In the genomic region with DNA sequence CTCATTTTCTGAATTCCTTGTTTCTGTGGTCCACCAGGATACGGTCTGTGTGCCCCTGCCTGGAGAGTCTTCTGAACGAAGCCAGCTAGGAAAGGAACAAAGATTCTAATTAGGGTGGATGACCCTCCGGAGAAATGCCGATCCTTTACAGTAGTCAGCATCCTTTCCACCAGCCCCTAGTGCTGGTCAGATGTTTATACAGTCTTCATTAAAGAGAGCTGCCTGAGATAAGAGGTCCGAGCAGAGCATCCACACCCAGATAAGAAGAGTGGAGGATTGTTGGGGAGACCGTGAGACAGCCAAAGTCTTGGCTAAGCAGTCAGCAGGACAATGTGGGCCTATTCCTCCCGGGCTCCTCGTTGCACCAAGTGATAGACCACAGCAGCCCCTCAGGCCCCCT, we compare ENCODE assay signal across 24 mouse cellular contexts. TPM values are rescaled to one million over a fixed set of nuclear protein-coding genes. Genes with fewer than 3 reads are reported as not detected.
DNase-seq lines count a peak whose midpoint lies in the region; ATAC-seq and TF ChIP-seq lines count a peak whose summit lies in the region.
"Had no signal": no experiment of that assay in that cellular context is flagged by ENCODE, and none has a peak within 500 bp of the region (broad histone marks: within the 10 kb centered on the region; RNA-seq: fewer than 3 reads in every experiment).

A gene (plus strand): TSS at position 301 of the 400 bp plus-strand sequence.

- 17% methylated on average over 8 of the region's 8 CpGs for WGBS in heart, embryonic 13.5 days
- 22% methylated on average over 8 of the region's 8 CpGs for WGBS in heart, postnatal 0 days
- 26% methylated on average over 8 of the region's 8 CpGs for WGBS in heart, adult 2 months
- 49% methylated on average over 8 of the region's 8 CpGs for WGBS in liver, embryonic 12.5 days (ENCODE audit: insufficient replicate concordance)
- 45% methylated on average over 8 of the region's 8 CpGs for WGBS in liver, embryonic 16.5 days (ENCODE audit: insufficient replicate concordance)

- peaks cover 16% of the 10 kb centered on the region for H3K27me3 ChIP-seq in heart, embryonic 13.5 days (replicated peaks)
- 0 out of 2 replicates have a peak, but pooled peaks cover 5% of the 10 kb centered on the region for H3K27me3 ChIP-seq in heart, postnatal 0 days (ENCODE audit: control insufficient read depth, insufficient read depth, low read length)
- no peaks in the 10 kb centered on the region for H3K27me3 ChIP-seq in heart, adult 2 months (ENCODE audit: control insufficient read depth, insufficient read depth, low read length)
- H3K27me3 ChIP-seq in liver, embryonic 12.5 days (replicated peaks), result no peaks in the 10 kb centered on the region
- H3K27me3 ChIP-seq in liver, embryonic 16.5 days (ENCODE audit: control insufficient read depth, insufficient read depth, low read depth, low read length), result no peaks in the 10 kb centered on the region

- H3K9me3 ChIP-seq in heart, embryonic 13.5 days, result no peaks in the 10 kb centered on the region
- H3K9me3 ChIP-seq in heart, postnatal 0 days (replicated peaks; ENCODE audit: control insufficient read depth, low read length), result no peaks in the 10 kb centered on the region
- H3K9me3 ChIP-seq in liver, embryonic 12.5 days (replicated peaks), result no peaks in the 10 kb centered on the region
- H3K9me3 ChIP-seq in liver, embryonic 16.5 days (replicated peaks; ENCODE audit: control insufficient read depth, low read length), result no peaks in the 10 kb centered on the region
- H3K9me3 ChIP-seq: embryonic facial prominence, embryonic 15.5 days; forebrain, embryonic 10.5 days; hindbrain, embryonic 12.5 days had no signal

- TF ChIP-seq EP300 in heart, postnatal 0 days (IDR thresholded peaks at IDR 0.05; ENCODE audit: low read depth), result no peak
- TF ChIP-seq EP300 in heart, adult 2 months (IDR thresholded peaks at IDR 0.05; ENCODE audit: insufficient read depth, low read depth, low read length), result no peak

- H3K9ac ChIP-seq in heart, embryonic 13.5 days, result no peak within 1 kb of the TSS
- no peak within 1 kb of the TSS for H3K9ac ChIP-seq in heart, postnatal 0 days (replicated peaks; ENCODE audit: low read depth, low read length)
- no peak within 1 kb of the TSS for H3K9ac ChIP-seq in heart, adult 2 months (ENCODE audit: low read depth, low read length)
- H3K9ac ChIP-seq in liver, embryonic 12.5 days, result no peak within 1 kb of the TSS
- H3K9ac ChIP-seq in liver, embryonic 16.5 days (ENCODE audit: low read depth, low read length), result no peak within 1 kb of the TSS
- H3K9ac ChIP-seq: embryonic facial prominence, embryonic 15.5 days had no signal

- TF ChIP-seq CTCF in heart, postnatal 0 days (IDR thresholded peaks at IDR 0.05; ENCODE audit: low read depth), result no peak
- no peak for TF ChIP-seq CTCF in heart, adult 2 months (IDR thresholded peaks at IDR 0.05)

- TF ChIP-seq POLR2A in heart, adult 2 months (IDR thresholded peaks at IDR 0.05; ENCODE audit: insufficient read depth, low read depth, low read length), result no peak

- peak within 1 kb of the TSS; percentile 25; the same call in 1 of the 2 replicates for H3K4me2 ChIP-seq in heart, embryonic 13.5 days
- no peak within 1 kb of the TSS for H3K4me2 ChIP-seq in heart, postnatal 0 days (ENCODE audit: low read depth, low read length)
- no peak within 1 kb of the TSS for H3K4me2 ChIP-seq in liver, embryonic 12.5 days
- H3K4me2 ChIP-seq in liver, embryonic 16.5 days (ENCODE audit: low read depth, low read length), result no peak within 1 kb of the TSS

- intact Hi-C loops in heart, adult 2 months (cut with DNase I), result no loop called here

- H3K27ac ChIP-seq in heart, embryonic 13.5 days (replicated peaks), result no peak within 1 kb of the TSS
- no peak within 1 kb of the TSS for H3K27ac ChIP-seq in heart, postnatal 0 days (ENCODE audit: low read depth)
- H3K27ac ChIP-seq in heart, adult 2 months, result no peak within 1 kb of the TSS
- H3K27ac ChIP-seq in liver, embryonic 12.5 days, result peak within 1 kb of the TSS; percentile 54
- no peak within 1 kb of the TSS for H3K27ac ChIP-seq in liver, embryonic 16.5 days (ENCODE audit: low read length)
- H3K27ac ChIP-seq: embryonic facial prominence, embryonic 15.5 days; gastrocnemius, adult 2 months; hindbrain, embryonic 12.5 days had no signal

- H3K4me1 ChIP-seq in heart, embryonic 13.5 days, result peaks cover 16% of the 10 kb centered on the region
- no peaks in the 10 kb centered on the region for H3K4me1 ChIP-seq in heart, postnatal 0 days (ENCODE audit: control insufficient read depth, insufficient read depth)
- H3K4me1 ChIP-seq in heart, adult 2 months (ENCODE audit: control insufficient read depth, insufficient read depth, low read length), result no peaks in the 10 kb centered on the region
- no peaks in the 10 kb centered on the region for H3K4me1 ChIP-seq in liver, embryonic 12.5 days
- no peaks in the 10 kb centered on the region for H3K4me1 ChIP-seq in liver, embryonic 16.5 days (ENCODE audit: control insufficient read depth, low read depth, low read length)
- H3K4me1 ChIP-seq: forebrain, embryonic 10.5 days; hindbrain, embryonic 12.5 days had no signal

- no peak for ATAC-seq in heart, embryonic 13.5 days (ENCODE audit: extremely low read depth, insufficient number of reproducible peaks, low FRiP score, low TSS enrichment)
- peak; percentile 28; the same call in 1 of the 2 replicates for ATAC-seq in heart, postnatal 0 days (ENCODE audit: insufficient read depth, low read depth)
- 0 out of 2 replicates have a peak, but pooled peaks have one; percentile 30 for ATAC-seq in liver, embryonic 12.5 days
- 0 out of 2 replicates have a peak, but pooled peaks have one; percentile 30 for ATAC-seq in liver, embryonic 16.5 days (ENCODE audit: low read depth)
- ATAC-seq: forebrain, embryonic 14.5 days; hindbrain, embryonic 16.5 days; inflammation-experienced regulatory T-cells, adult 6 months; intestine, postnatal 0 days had no signal

- H3K4me3 ChIP-seq in heart, embryonic 13.5 days, result no peak within 1 kb of the TSS
- H3K4me3 ChIP-seq in heart, postnatal 0 days (ENCODE audit: low read depth, low read length), result no peak within 1 kb of the TSS
- no peak within 1 kb of the TSS for H3K4me3 ChIP-seq in heart, adult 2 months
- peak within 1 kb of the TSS; percentile 8 for H3K4me3 ChIP-seq in liver, embryonic 12.5 days
- H3K4me3 ChIP-seq in liver, embryonic 16.5 days (ENCODE audit: low read depth, low read length), result no peak within 1 kb of the TSS
- H3K4me3 ChIP-seq: embryonic facial prominence, embryonic 15.5 days; erythroblast, embryonic 14.5 days; hindbrain, embryonic 12.5 days had no signal

- no peaks in the 10 kb centered on the region for H3K79me2 ChIP-seq in heart, adult 2 months (replicated peaks; ENCODE audit: control insufficient read depth, insufficient read depth, low read length)

- no peaks in the 10 kb centered on the region for H3K36me3 ChIP-seq in heart, embryonic 13.5 days
- no peaks in the 10 kb centered on the region for H3K36me3 ChIP-seq in heart, postnatal 0 days (replicated peaks; ENCODE audit: control insufficient read depth, insufficient read depth, low read length)
- H3K36me3 ChIP-seq in heart, adult 2 months (ENCODE audit: control insufficient read depth, insufficient read depth, low read length), result no peaks in the 10 kb centered on the region
- no peaks in the 10 kb centered on the region for H3K36me3 ChIP-seq in liver, embryonic 12.5 days
- H3K36me3 ChIP-seq in liver, embryonic 16.5 days (ENCODE audit: control insufficient read depth, insufficient read depth), result no peaks in the 10 kb centered on the region
- H3K36me3 ChIP-seq: embryonic facial prominence, embryonic 15.5 days; forebrain, embryonic 10.5 days; hindbrain, embryonic 12.5 days had no signal

- no peak for DNase-seq in heart, adult 18-20 months
- DNase-seq in heart, postnatal 0 days (ENCODE audit: low spot score), result no peak
- no peak for DNase-seq in heart, adult 2 months
- DNase-seq in gastrocnemius, postnatal 25 days, result no peak
- DNase-seq: adrenal gland, adult 2 months; adrenal gland, postnatal 25 days; cerebellum, adult 18-20 months; cerebellum, postnatal 10 days; gastrocnemius, adult 2 months; gastrocnemius, postnatal 36 days; kidney, adult 9 months had no signal

RNA-seq across cellular contexts. Expression of the gene that starts here (rescaled TPM):
- 0.41 and 0.43 TPM in 2 replicates for polyA plus RNA-seq in heart, embryonic 13.5 days (2015; fragmentation: Nextera tagmentation; extraction: Ambion mirVana)
- under 1 TPM; 0.07 to 0.18 TPM for total RNA-seq in heart, adult 18-20 months (2021)
- 0.12 and 3.0 TPM in 2 replicates for total RNA-seq in heart, postnatal 0 days (2014; rRNA removed; ENCODE audit: low replicate concordance)
- polyA plus RNA-seq in heart, postnatal 0 days (2015; fragmentation: Nextera tagmentation; extraction: Ambion mirVana), result 0.25 and 0.27 TPM in 2 replicates
- total RNA-seq in heart, adult 2 months (2021), result under 1 TPM; 0.10 to 0.34 TPM
- polyA plus RNA-seq in heart, adult 2 months (2012; rRNA removed), result 0.16 and 0.20 TPM in 2 replicates
- 14.4 and 15.0 TPM in 2 replicates for polyA plus RNA-seq in liver, embryonic 12.5 days (2016; fragmentation: Nextera tagmentation; extraction: Ambion mirVana)
- polyA plus RNA-seq in liver, embryonic 16.5 days (2015; fragmentation: Nextera tagmentation; extraction: Ambion mirVana), result 10.1 and 10.8 TPM in 2 replicates
- total RNA-seq in gastrocnemius, postnatal 25 days (2021), result not detected
- total RNA-seq: adrenal gland, adult 2 months; adrenal gland, postnatal 25 days; ES-E14; gastrocnemius, adult 2 months; gastrocnemius, postnatal 36 days had no signal
- polyA plus RNA-seq: adrenal gland, adult 2 months; embryonic facial prominence, embryonic 11.5 days; embryonic facial prominence, embryonic 15.5 days; erythroblast, embryonic 14.5 days; forebrain, embryonic 10.5 days; forebrain, embryonic 14.5 days; inflammation-experienced regulatory T-cells, adult 6 months; intestine, postnatal 0 days had no signal
